Mouse (Mus musculus): ENCODE measurements around the gene Bcl11a.

Bcl11a gene

GRCm38 (mm10) chr11:24158026-24158425 is 80.2 kb downstream of the Bcl11a start:
- no peak for DNase-seq (ENCODE audit: low spot score)

- no peak for DNase-seq (ENCODE audit: low spot score)
Observed at GRCm38 (mm10) chr11:24159656-24160055, 81.8 kb downstream of the Bcl11a start.

GRCm38 (mm10) chr11:24161458-24161857 is 83.6 kb downstream of the Bcl11a start:
- no peak for DNase-seq (ENCODE audit: low spot score)

DNA sequence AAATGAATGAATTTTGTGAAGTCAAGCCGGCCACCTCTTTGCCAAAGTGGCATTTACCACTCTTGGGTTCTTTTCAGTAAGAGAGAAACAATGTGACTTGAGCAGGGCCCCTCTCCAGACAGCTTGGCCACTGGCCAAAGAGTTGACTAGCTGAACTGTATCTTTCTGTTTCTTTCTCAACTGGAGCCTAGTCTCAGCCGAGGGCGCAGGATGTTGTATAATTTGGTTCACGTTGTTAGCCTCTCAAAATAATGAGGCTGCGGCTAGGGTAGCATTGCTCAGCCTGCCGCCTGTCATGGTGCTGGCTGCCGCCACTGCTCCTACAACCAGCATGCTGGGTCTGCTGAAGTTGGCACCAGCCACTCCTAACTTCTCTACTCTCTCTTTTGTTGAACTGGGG is 84.2 kb downstream of the Bcl11a start:
- peak; percentile 37 for DNase-seq (ENCODE audit: low spot score)

GRCm38 (mm10) chr11:24163072-24163471 is 85.2 kb downstream of the Bcl11a start:
- no peak for DNase-seq (ENCODE audit: low spot score)

DNA sequence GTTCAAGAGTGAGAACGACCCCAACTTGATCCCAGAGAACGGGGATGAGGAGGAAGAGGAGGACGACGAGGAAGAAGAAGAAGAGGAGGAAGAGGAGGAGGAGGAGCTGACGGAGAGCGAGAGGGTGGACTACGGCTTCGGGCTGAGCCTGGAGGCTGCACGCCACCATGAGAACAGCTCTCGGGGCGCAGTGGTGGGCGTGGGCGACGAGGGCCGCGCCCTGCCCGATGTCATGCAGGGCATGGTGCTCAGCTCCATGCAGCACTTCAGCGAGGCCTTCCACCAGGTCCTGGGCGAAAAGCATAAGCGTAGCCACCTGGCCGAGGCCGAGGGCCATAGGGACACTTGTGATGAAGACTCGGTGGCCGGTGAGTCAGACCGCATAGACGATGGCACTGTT is 86.2 kb downstream of the Bcl11a start:
- no peak for DNase-seq (ENCODE audit: low spot score)

DNA sequence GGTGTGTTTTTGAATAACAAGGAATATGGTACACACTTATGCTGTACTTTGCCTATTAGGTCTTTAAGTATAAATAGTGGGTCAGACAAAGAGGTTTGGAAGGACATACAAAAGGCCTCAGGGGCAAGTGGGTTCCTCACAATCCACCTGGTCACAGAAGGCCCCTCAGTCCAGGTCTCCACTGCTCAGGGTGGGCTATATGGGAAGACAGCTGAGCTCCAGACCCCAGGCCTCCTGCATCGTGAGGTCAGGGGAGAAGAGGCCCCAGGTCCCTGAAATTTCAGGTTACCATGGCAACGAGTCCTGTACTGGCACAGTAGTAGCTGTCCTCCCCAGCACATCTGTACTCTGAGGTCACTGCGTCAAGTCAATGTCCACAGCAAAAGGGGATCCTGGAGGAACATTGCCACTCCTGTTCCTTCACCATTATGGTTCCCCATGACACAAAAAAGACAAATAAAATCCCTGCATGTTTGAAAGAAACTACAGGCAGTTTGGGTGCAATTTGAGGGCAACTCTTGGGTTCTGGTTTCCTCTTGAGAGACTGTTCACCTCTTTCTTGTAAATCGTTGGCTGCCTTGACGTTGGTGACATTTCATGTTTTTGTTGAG is 93.9 kb downstream of the Bcl11a start:
- no peak for DNase-seq (ENCODE audit: low spot score)

DNA sequence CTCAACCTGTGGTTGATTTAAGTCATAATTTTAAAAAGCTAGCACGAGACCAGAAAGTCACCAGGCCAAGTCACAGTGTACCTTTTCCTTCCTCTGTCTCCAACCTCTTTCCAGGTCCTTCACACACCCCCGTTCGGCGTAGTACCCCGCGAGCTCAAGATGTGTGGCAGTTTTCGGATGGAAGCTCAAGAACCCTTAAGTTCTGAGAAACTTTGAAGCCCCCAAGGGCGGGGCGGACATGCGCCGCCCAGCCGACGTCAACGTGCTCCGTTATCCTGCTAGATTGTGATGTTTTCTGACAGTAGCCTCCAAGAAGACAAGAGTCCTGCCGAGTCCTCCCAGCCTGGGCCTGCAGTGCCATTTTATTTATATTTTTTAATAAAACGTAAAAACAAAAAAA is 94.7 kb downstream of the Bcl11a start:
- DNase-seq (ENCODE audit: low spot score) = no peak

- DNase-seq (ENCODE audit: low spot score) = no peak
Observed at GRCm38 (mm10) chr11:24174161-24174792, 96.4 kb downstream of the Bcl11a start.

GRCm38 (mm10) chr11:24177458-24177857 is 99.6 kb downstream of the Bcl11a start:
- no peak for DNase-seq (ENCODE audit: low spot score)

DNA sequence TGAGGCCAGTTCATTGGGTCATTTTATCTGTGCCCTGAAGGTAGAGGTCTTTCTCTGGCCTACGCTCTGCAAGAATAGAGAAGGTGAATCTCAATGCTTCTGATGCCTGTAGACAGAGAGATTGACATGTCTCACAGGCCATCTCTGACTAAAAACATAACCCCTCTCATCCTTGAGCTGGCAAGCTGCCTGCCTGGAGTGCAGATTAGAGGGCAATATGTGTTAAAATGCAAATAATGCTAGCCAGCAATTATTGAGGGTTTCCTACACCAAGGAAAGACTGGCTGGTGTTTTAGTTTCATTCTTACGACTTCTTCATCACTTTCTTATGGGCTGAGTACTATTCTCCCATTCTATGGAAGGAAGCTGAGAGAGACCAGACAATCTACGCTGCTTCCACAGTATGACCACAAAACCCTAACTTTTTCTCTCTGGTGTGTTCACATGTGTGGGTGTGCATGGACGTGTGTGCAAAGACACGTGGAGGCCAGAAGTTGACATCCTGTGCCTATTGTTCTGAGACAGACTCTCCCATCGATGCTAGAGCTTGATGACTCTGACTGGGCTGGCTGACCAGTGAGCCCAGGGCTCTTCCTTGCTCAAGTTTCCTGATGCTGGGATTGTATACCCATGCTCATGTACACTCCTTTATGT is 101.1 kb downstream of the Bcl11a start:
- DNase-seq (ENCODE audit: low spot score) = no peak

DNA sequence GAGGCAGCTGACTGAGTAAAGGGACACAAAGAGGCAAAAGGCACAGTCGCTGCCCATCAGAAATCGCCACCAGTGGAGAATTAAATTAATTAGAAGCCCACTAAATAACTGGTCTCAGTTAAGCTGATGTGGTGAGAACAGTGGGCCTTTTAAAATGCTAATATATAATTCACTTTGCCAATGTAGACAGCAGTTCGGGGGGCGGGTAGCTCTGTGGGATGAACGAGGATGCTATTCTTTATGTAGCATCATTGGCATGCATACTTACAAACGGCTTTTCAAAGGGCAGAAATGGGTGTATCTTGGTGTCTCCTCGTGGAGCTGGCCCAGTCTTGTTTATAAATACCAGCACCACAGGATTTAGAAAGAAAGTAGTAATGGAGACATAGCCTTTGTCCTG is 102.2 kb downstream of the Bcl11a start:
- no peak for DNase-seq (ENCODE audit: low spot score)

GRCm38 (mm10) chr11:24183501-24183900 is 105.6 kb downstream of the Bcl11a start:
- no peak for DNase-seq (ENCODE audit: low spot score)

GRCm38 (mm10) chr11:24184932-24185331 is 107.1 kb downstream of the Bcl11a start:
- no peak for DNase-seq (ENCODE audit: low spot score)

GRCm38 (mm10) chr11:24190411-24190810 is 112.6 kb downstream of the Bcl11a start:
- no peak for DNase-seq (ENCODE audit: low spot score)

GRCm38 (mm10) chr11:24196460-24197190 is 118.8 kb downstream of the Bcl11a start:
- no peak for DNase-seq (ENCODE audit: low spot score)

DNA sequence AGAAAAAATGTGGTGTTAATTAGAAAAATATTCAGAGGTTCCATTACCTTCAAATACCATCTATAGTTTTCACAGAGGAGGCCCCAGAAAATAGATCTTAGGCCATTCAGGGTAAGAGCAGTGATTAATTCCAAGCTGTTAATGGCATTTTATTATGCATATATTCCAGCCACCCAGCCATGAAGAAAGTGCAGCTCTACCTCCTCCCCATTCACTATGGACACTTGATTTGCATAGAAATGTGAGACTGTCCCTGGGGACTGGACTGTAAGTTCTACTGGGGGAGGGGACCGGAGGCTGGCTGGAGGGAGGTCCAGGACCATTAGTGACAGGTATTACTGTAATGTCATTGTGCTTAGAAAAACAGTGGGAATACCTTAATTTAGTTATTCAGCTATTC is 119.6 kb downstream of the Bcl11a start:
- no peak for DNase-seq (ENCODE audit: low spot score)

GRCm38 (mm10) chr11:24199560-24199959 is 121.7 kb downstream of the Bcl11a start:
- no peak for DNase-seq (ENCODE audit: low spot score)

- no peak for DNase-seq (ENCODE audit: low spot score)
Observed at GRCm38 (mm10) chr11:24200310-24200709, 122.5 kb downstream of the Bcl11a start.

DNA sequence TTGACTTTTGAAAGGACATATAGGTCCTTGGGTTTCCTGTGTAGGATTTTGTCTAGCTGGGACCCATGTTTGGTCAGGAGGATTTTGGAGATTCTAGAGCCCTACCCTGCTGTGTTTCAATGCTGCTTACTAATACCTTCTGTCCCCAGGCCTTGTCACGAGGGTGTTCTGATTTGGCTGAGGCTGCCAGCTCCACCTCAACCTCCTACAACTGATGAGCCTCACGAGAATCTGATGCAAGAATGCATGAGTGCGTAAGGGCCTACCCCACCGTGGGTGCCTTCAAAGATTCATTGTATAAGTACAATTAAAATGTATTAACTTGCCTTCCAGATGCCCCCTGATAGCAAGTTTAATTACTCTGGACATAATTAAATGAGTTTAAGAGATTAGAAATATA is 123.4 kb downstream of the Bcl11a start:
- DNase-seq (ENCODE audit: low spot score) = no peak

GRCm38 (mm10) chr11:24202641-24203361 is 124.9 kb downstream of the Bcl11a start:
- DNase-seq (ENCODE audit: low spot score) = peak; percentile 55

GRCm38 (mm10) chr11:24203489-24203888 is 125.6 kb downstream of the Bcl11a start:
- no peak for DNase-seq (ENCODE audit: low spot score)

Measured in ovary, postnatal 36 days (tissue).